Mouse (Mus musculus) left cerebral cortex, postnatal 14 days (tissue): ENCODE measurements at regions not wholly inside any gene's neighbourhood (a gene's known extent, or its start where the extent isn't known, plus 50 kb on each side); places are given as distances from the start of the nearest gene placed in this dataset.
"Not testable (repeated sequence)": the region's sequence is repeated elsewhere in the genome, so short reads cannot be mapped to it uniquely, and the experiment has no call there.

ENCODE experiments used
- DNase-seq, 2 experiments: peaks; one replicate each; pipeline ENCODE4 v3.0.0; 2021 to 2022; ENCODE audit warnings: low spot score in 2 of 2, mixed read lengths in 1 of 2
- intact Hi-C: fragments of 180-260 bp; cut with DNase I; formaldehyde crosslinking; loops from one replicate; pipeline ENCODE4 v1.15.1; 2025

DNA sequence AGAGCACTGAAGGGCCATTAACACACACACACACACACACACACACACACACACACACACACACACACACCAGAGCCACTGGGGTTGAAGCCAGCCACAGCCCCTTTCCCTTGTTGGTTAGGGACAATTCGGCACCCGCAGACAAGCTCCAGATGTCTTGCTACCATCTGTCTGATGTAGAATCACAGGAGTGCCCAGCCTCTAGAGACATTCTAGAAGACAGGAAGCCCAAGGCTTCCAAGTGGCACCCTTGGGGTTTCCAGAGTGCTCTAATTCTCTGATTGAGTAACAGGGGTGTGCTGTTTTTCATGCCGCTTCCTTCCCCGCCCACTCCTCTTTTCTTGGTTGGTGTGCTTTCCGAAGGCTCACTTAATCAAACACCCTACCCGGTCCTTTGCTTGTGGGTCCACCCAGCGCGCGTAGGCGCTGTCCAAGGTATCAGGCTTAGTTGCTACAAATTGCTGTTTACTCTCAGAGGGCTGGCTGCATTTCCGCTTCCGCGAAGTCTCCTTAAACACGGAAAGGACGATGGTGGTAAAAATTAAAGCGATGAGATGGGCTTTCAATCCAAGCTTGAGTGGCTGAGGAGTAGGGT lies 59.5 kb upstream of the Zbtb18 start:
- DNase-seq = no peak
- intact Hi-C loops = loop anchor here (5.0 kb wide), 2 partner anchors 35 to 45 kb away; no protein-coding TSS in a partner anchor

DNA sequence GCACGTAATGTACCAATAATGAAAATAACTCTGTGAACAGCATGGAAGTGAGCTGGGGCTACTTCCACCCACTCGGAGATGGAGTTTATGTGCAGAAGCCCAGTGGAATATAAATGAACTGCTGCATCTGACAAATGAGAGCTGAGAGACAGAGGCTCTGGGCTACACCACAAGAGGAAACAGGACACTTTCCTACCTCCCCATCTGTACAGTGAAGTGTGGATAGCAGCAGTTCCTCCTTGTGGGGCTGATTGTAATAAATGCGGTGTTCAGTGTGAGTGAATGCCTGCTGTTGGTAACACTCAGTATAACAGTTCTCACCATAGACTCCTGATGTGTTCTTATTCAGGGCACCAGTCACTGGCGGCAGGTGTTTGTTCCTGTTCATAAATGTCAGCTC lies 60.0 kb upstream of the Zbtb18 start:
- intact Hi-C loops = loop anchor here (5.0 kb wide), 2 partner anchors 35 to 45 kb away; no protein-coding TSS in a partner anchor
- DNase-seq = peak; percentile 49 to 85

DNA sequence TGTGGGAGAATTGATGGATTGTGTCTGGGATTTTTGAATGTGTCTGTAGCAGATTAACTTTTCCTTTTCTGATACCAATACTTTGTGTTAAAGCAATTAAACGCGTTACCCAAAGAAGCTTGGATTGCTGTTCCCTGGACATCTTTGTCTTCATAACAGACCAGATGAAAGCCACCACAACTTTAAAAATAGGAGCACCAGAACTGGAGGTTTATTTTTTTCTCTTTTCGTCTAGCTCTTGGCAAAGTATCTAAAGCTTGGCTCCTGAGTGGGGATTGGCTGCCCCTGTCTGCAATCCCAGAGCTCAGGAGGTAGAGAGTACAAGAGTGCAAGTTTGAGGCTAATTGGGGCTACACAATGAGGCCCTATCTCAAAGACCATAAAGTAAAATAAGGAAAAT lies 64.0 kb upstream of the Zbtb18 start:
- peak in 1 of 2 experiments; percentile 38 for DNase-seq
- intact Hi-C loops = no loop called here

DNA sequence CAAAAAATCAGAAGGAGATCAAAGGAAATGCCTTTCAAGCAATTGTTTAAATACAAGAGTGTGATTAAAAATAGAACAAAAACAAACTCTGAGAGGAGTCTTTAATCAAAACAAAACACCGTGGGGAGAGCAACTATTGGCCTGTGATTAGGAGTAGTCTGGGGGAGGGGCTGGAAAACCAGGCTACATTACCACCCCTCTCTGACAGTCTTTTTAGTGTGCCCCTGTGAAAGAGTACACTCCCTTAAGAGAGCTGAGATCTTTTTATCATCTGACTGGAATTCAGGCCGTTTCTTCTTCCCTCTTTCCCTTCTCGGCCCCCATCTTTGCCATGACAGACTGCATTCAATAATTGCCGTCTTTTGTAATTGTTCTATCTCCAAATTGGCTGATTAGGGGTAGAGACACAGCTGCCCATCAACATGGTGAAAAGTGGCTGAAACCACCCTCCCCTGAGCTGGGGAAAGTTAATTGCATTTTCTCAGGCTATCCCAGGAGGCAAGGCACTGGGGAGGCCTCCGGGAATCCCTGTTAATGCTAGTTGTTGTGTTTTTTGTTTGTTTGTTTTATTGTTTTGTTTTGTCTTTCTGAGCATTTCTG lies 68.8 kb upstream of the Zbtb18 start:
- intact Hi-C loops = no loop called here
- no peak for DNase-seq

DNA sequence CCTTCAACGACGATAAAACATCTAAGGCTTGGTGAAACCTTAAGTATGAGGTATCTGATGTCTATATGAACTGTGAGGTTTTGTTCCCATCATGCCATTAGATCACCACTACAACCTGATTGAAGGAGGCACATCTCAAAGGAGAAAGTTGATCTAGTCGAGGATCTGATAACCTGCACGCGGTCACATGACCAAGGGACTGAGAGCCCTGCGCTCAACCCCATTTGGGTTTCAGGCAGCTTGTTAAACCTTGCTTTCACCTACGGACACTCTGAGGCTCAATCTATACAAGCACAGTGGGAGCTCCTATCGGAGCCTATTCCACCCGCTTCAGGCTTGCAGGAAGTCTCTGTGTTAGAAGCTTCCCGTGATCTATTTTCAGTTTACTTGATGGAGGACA lies 70.1 kb upstream of the Zbtb18 start:
- intact Hi-C loops = no loop called here
- no peak for DNase-seq

DNA sequence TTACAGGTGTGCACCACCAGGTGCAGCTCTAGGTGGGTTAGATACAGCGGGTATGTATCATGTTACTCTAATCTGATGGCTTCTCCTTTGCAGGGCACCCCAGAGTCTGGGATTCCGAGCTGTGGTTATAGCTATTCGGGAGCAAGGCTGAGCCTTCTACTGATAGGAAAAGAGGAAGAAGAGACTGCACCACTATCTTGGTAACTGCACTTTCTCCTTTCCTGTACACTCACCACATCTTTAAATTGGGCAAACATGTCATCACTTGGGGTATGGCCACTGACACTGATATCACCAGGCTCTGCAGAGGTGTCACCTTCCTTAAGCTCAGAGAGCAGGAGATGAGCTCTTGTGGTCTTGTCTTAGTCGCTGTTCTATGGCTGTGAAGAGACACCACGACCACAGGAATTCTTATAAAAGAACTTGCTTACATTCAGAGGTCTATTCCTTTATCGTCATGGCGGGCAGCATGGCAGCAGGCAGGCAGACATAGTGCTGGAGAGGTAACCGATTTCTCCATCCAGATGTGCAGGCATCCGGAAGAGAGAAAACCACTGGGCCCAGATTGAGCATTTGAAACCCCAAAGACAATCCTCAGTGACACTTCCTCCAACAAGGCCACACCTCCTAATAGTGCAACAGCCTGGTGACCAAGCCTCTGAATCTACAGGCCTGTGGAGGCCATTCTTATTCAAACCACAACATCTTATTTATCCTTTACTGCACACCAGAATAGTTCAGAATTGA lies 74.1 kb upstream of the Zbtb18 start:
- DNase-seq = no peak
- intact Hi-C loops = no loop called here

DNA sequence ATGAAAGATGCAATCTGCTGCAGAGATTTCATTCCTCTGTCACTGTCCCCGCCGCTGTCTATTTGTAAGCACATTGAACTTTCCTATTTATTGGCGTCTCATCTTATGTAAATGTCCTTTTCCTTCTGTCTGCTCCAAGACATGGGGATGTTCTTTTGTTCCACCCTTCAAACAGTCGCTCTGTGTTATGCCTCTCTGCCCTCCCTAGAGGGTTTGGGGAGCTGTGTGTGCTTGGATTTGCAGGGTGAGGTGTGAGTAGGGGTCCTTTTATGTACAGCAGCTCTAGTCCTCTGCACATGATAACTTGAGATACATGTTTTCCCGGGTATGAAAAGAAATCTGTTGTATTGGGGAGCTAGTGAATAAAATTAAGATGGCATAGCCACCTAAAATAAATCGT lies 75.2 kb upstream of the Zbtb18 start:
- DNase-seq = no peak

DNA sequence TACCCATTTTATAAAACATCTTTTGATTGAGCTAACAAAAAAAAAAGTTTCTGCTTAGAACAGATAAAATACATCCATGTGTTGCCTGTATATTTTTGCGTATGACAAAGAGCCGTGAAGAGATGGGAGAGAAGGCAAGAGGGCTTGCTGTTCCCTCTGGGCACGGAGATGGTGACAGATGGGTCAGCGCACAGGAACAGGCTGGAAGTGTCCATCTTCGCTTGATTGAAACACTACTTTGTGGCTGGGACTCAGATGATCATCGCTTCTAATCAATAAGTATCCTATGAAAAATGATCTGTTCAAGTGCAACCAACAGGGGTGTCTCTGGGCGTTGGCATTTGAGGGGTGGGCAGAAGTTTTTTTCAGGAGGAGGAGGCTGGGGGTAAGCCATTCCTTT lies 75.7 kb upstream of the Zbtb18 start:
- DNase-seq = no peak
- intact Hi-C loops = no loop called here

More for the DNA sequence above, 75.2 kb upstream of the Zbtb18 start:
- intact Hi-C loops = no loop called here

DNA sequence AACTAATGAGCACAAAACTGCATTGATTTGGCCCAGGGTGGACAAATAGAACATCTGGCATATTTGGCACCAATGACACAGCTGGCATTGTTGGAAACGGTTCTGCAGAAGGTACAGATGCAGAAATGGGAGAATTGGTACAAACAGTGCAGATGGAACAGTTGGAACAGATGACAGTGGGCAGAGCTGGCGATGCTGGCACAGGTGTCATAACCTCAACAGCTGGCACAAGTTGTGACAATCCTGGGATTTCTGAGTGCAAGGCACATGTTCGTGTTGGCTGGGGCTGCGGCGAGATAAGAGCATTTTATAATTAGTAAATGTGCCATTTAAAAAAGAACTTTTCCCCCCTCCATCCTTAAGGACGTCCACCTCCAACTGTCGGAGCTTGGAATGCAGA lies 77.8 kb upstream of the Zbtb18 start:
- DNase-seq = no peak
- intact Hi-C loops = no loop called here

DNA sequence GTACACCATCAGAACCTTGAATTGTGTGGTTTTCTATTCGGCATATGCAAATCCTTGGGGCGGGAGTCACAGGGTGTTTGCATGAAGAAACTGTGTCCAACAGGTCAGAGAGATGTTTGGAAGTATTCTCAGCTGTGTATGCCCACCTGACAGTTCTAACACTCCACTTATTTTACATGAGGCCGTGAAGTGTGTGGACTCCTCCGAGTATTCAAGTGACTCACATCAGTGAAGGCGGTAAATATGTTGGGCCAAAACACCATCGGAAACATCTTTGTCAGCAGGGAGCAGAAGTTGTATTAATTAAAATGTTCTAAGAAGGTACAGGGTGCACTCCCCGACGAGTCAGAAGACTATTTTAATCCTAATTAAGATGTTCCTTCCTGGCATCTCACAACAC lies 79.8 kb upstream of the Zbtb18 start:
- intact Hi-C loops = no loop called here
- no peak for DNase-seq

DNA sequence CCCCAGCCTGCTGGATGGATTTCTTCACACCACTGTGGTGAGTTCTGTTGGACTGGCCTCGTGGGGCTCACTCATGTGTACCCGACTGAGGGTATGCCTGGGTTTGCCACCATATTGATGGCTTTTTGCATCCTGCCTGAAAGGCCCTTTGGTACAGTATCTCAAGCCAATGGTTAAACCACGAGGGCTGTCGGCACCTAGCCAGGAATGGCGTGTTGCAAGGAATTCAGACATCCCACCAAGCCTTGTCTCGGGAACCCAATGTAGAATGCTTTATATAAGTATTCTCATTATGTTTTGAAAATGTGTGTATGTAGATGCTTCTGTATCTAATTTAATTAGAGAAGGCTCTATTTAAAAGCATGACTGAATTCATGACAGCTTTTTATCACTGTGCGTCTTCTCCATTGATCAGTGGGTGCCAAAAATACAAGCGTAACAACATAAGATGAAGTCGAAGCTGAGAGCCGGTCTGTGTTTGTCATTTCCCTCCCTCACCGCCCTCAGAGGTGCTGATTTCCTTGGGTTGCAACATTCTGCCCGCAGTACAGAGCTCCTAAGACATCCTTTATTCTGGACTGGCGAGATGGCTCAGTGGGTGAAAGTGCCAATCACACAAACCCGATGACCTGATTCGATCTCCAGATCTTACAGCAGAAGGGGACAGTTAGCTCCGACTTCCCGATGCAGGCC lies 90.5 kb upstream of the Akt3 start:
- intact Hi-C loops = loop anchor here (5.0 to 10.0 kb wide), 2 partner anchors 34 to 404 kb away; no protein-coding TSS in a partner anchor
- DNase-seq = peak; percentile 37 to 57

DNA sequence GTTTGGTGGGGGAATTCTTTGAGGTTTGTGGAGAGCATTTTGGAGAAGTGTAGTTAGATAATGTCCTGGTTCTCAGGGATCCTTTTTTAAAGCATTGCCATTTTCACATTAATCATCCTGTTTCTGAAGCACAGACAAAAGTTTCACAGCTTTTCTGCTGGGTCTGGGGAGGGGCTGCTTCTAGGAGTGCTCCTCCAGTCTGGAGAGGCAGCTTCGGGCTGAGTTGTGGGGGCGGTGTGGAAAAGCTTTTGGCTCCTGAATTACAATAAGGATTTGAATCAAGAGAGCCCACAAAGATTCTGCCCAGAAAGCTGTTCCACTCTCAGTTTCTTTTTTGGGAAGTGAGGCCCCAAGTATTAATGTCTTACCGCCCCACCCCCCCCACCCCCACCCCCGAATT lies 89.2 kb upstream of the Akt3 start:
- intact Hi-C loops = loop anchor here (5.0 to 10.0 kb wide), 2 partner anchors 35 to 402 kb away; no protein-coding TSS in a partner anchor
- peak; percentile 78 to 90 for DNase-seq

DNA sequence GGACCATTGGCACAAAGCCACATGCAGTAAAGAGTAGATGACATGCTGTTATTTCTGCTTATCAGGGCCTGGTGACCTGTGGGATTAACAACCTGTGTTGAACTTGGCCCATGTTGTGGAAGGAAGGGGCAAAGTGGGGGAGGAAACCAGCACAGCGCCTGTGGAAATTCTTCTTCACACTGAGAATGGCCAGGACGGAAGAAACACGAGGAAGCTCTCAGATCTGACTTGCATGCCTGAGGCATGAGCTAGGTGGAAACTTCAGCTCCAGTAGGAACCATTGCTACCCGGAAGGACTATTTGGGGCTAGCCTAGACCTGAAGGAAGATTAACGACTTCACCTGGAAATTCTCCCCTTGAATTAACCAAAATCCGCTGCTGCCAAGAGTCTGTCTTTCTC lies 88.5 kb upstream of the Akt3 start:
- intact Hi-C loops = loop anchor here (5.0 to 10.0 kb wide), 2 partner anchors 36 to 402 kb away; no protein-coding TSS in a partner anchor
- DNase-seq = no peak

DNA sequence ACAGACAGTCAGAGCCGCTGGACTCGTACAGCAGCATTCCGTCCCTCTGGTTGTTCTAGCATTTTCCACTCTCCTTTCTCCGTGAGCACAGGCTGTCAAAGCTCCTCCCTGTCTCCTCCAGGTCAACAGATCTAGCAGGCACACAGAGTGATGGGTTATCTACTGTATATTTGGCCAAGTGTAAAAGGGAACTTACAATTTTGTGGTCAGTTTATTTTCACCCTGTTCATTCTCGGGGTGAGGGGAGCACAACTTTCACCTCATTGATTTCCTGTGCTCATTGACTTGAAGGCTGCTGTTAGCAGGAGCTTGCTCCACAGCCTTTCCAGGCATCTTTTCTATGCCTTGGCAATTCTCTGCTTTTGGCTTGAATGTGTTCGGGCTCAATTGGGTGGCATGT lies 87.5 kb upstream of the Akt3 start:
- intact Hi-C loops = loop anchor here (5.0 to 10.0 kb wide), 2 partner anchors 37 to 401 kb away; no protein-coding TSS in a partner anchor
- no peak for DNase-seq

DNA sequence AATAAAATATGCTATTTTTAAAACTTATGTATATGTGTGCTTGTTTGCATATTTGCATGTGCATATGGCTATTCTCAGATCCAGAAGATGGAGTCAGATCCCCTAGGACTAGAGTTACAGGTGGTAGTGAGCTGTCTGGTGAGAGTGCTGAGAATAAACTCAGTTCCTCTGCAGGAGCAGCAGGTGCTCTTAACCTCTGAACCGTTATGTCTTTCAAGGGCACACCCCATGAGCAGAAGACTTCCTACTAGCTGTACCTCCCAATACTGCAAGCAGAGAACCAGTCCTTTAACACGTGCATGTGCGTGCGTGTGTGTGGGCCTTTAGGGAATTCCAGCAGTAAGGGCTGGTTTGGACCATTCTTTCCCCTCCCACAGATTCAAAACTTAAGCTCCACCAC lies 85.9 kb upstream of the Akt3 start:
- intact Hi-C loops = loop anchor here (10.0 kb wide), 1 partner anchor 399 kb away; no protein-coding TSS in a partner anchor
- no peak for DNase-seq

DNA sequence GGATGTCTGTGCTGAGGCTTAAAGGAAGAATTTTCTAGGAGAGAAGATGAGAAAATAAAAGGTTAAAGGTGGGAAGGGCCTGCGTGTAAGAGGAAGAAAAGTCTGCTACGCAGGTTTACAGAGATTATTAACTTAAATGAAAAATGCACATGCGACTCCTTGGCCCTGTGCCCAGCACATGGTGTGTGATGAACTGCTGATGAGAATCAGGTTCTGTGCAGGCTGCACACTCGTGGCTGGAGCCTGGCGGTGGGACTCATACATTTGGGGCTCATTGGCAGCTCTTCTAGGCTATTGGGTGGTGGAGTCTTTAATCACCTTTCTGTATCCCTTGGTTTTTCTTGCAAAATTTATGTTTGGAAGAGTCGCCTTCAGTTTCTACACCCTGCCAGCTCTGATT lies 85.1 kb upstream of the Akt3 start:
- DNase-seq = no peak
- intact Hi-C loops = loop anchor here (10.0 kb wide), 1 partner anchor 398 kb away; no protein-coding TSS in a partner anchor

DNA sequence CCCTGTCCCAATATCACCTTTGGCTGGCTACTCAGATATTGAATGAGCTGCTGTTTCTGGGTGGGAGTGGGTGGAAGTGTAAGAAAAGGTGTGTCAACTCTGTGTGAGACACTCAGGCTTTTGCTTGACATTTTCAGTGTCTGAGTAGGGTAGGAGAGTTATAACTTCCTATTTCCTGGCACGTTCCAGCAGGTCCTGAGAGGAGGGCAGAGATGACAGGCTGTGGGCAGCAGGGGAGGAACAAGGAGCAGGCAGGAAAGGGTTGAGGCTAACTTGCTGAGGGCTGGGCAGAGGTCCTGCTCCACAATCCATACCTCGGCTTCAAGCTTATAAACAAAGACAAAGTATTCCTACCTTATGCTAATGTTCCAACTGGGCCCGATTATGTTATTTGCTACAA lies 82.2 kb upstream of the Akt3 start:
- intact Hi-C loops = loop anchor here (10.0 kb wide), 1 partner anchor 395 kb away; no protein-coding TSS in a partner anchor

DNA sequence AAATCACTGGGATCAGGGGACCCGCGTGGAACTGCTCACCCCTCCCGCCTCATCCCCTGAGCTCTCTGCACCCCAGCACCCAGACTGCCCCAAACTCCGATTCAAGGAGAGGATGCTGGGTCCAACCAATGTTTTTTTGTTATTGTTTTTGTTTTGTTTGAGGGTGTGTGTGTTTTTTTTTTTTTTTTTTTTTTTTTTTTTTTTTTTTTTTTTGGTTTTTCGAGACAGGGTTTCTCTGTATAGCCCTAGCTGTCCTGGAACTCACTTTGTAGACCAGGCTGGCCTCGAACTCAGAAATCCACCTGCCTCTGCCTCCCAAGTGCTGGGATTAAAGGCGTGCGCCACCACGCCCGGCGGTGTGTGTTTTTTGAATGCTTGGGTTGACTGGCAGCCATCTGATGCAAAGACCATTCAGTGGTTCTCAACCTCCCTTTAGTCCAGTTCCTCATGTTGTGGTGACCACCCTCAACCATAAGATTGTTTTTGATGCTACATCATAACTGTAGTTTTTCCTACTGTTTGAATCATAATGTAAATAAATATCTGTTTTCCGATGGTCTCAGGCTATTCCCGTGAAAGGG lies 81.3 kb upstream of the Akt3 start:
- DNase-seq, intact Hi-C loops: not testable (repeated sequence)

More for the DNA sequence above, 82.2 kb upstream of the Akt3 start:
- DNase-seq = no peak

DNA sequence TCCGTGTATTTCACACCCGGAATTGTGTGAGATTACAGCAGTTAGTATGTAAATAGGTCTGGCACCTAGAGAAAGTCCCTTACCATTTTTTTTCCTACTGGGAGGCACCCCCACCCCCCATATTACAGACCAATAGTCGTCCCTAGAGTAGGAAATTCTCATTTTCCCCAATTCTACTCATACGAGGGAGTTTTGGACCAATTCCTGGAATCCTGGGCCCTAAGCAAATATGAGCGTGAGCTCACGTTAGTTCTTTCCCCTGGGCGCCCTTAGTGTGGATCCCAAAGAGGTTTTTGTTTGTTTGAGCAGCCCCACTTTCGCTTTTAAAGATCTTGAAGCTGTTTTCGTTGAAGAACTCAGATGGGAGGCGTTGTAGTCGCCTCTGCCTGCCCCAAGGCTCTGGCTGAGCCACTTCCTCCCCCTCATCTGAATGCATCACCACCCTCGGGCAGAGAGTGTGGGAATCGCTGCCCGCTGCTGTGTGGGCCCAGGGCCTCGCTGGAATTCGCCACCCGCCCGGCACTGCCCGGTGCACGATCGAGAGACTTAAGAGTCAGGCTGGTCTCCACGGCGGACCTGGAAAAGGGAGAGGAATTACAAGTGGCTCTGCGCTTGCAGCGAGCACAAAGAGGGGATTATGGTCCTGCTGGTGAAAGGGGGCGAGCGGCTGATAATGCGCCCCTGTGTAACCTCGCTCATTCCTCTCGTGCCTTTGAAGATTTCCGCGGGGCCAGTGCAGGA lies 80.6 kb upstream of the Akt3 start:
- peak; percentile 65 to 67 for DNase-seq
- intact Hi-C loops = no loop called here
